Mouse (Mus musculus) lung, postnatal 0 days (tissue): ENCODE results near the gene Kmo.

ENCODE experiments used
- CTCF ChIP-seq: IDR thresholded peaks from 2 replicates; pipeline ENCODE4 v1.5.1; 2016; ENCODE audit warnings: antibody characterized with exemption, mild to moderate bottlenecking
- EP300 ChIP-seq: IDR thresholded peaks from 2 replicates; pipeline ENCODE4 v1.6.1; 2016; ENCODE audit warnings: antibody characterized with exemption, mild to moderate bottlenecking, control low read depth

DNA sequence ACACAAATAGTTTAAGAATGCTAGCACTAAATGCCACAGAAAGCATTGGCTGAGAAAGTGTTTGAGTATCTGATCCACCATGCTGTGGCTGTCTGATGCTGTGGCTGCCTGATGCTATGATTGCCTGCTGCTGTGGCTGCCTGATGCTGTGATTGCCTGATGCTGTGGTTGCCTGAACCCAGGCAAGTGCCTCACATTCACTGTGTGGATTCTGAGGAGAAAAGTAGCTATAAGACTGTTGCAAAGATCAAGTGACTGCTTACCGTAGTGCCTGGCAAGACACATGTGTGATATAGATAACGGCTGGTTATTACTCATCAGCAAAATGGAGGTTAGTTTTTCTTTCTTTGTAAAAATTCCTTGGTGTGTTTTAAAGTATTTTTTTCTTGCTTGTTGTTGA, 46.1 kb upstream of the Kmo start:
- TF ChIP-seq EP300 (no peak), CTCF (no peak)
